Mouse (Mus musculus): ENCODE results near the gene Drc3. TPM values are rescaled to one million over a fixed set of nuclear protein-coding genes. Genes with fewer than 3 reads are reported as not detected.
A peak's percentile ranks its signal among the peaks of the same experiment; 100 is the strongest.

Drc3 gene
- polyA plus RNA-seq, 1 experiment = 6.9 TPM

DNA sequence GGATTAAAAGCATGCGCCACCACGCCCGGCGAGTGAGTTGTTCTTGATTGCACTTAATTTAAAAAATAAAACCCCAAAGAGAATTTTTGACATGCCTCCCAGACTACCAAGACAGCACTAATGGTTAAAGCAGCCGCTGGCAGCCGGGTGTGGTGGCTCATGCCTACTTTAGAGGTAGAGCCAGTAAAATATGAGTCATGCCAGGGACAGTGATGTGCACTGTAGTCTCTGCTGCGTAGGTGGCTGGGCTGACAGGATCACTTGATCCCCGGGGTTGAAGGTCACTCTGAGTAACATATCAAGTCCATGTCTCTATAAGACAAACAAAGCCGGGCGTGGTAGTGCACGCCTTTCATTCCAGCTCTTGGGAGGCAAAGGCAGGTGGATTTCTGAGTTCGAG is 13.8 kb upstream of the Drc3 start:
- H3K4me3 ChIP-seq (ENCODE audit: low read depth, low read length) = no peak overlapping the region
- H3K9ac ChIP-seq (ENCODE audit: low read depth, poor library complexity, severe bottlenecking) = no peak overlapping the region
- H3K4me1 ChIP-seq (ENCODE audit: control insufficient read depth, insufficient read depth, low read length) = peaks cover 6% of the 10 kb centered on the region
- H3K36me3 ChIP-seq (ENCODE audit: control insufficient read depth, insufficient read depth, low read length, poor library complexity, severe bottlenecking) = no peaks in the 10 kb centered on the region
- H3K9me3 ChIP-seq (replicated peaks; ENCODE audit: control insufficient read depth, insufficient read depth, low read length, poor library complexity, severe bottlenecking) = no peaks in the 10 kb centered on the region
- H3K27me3 ChIP-seq (ENCODE audit: control insufficient read depth, insufficient read depth, low read length, poor library complexity, severe bottlenecking) = no peaks in the 10 kb centered on the region
- H3K27ac ChIP-seq (ENCODE audit: insufficient read depth, low read length) = no peak overlapping the region
- TF ChIP-seq CTCF (IDR thresholded peaks at IDR 0.05; ENCODE audit: low read depth, low read length) (no peak), EP300 (IDR thresholded peaks at IDR 0.05; ENCODE audit: insufficient read depth, low read depth, low read length) (no peak), POLR2A (IDR thresholded peaks at IDR 0.05; ENCODE audit: insufficient read depth, low read length) (no peak)

DNA sequence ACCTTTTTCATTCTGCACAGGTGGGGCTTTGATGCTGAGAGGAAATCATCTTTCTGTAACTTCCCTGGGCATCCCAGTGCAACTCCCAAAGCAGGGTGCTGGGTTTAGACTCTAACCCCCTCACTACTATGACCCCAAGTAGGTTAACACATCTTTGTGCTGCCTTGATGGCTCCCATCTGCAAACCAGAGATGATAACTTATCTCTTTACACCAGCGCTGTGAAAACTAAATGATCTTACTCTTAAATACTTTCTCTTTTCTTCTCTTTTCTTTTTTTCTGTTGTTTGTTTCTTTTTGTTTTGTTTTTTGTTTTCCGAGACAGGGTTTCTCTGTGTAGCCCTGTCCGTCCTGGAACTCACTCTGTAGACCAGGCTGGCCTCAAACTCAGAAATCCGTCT is 7.3 kb upstream of the Drc3 start:
- Histone ChIP-seq H3K9ac (ENCODE audit: low read depth, poor library complexity, severe bottlenecking) (no peak overlapping the region), H3K27me3 (ENCODE audit: control insufficient read depth, insufficient read depth, low read length, poor library complexity, severe bottlenecking) (no peaks in the 10 kb centered on the region), H3K36me3 (ENCODE audit: control insufficient read depth, insufficient read depth, low read length, poor library complexity, severe bottlenecking) (no peaks in the 10 kb centered on the region), H3K4me3 (ENCODE audit: low read depth, low read length) (no peak overlapping the region), H3K27ac (ENCODE audit: insufficient read depth, low read length) (no peak overlapping the region), H3K4me1 (ENCODE audit: control insufficient read depth, insufficient read depth, low read length) (no peaks in the 10 kb centered on the region), H3K9me3 (replicated peaks; ENCODE audit: control insufficient read depth, insufficient read depth, low read length, poor library complexity, severe bottlenecking) (no peaks in the 10 kb centered on the region)
- TF ChIP-seq CTCF (IDR thresholded peaks at IDR 0.05; ENCODE audit: low read depth, low read length) = no peak
- TF ChIP-seq POLR2A (IDR thresholded peaks at IDR 0.05; ENCODE audit: insufficient read depth, low read length) = no peak
- no peak for TF ChIP-seq EP300 (IDR thresholded peaks at IDR 0.05; ENCODE audit: insufficient read depth, low read depth, low read length)

GRCm38 (mm10) chr11:60346537-60346936 is 6.6 kb upstream of the Drc3 start:
- TF ChIP-seq POLR2A (IDR thresholded peaks at IDR 0.05; ENCODE audit: insufficient read depth, low read length) (no peak), CTCF (IDR thresholded peaks at IDR 0.05; ENCODE audit: low read depth, low read length) (no peak), EP300 (IDR thresholded peaks at IDR 0.05; ENCODE audit: insufficient read depth, low read depth, low read length) (no peak)
- no peak overlapping the region for H3K27ac ChIP-seq (ENCODE audit: insufficient read depth, low read length)
- no peaks in the 10 kb centered on the region for H3K9me3 ChIP-seq (replicated peaks; ENCODE audit: control insufficient read depth, insufficient read depth, low read length, poor library complexity, severe bottlenecking)

GRCm38 (mm10) chr11:60351388-60351787 is 1.7 kb upstream of the Drc3 start:
- H3K9me3 ChIP-seq (replicated peaks; ENCODE audit: control insufficient read depth, insufficient read depth, low read length, poor library complexity, severe bottlenecking) = no peaks in the 10 kb centered on the region
- no peaks in the 10 kb centered on the region for H3K27me3 ChIP-seq (ENCODE audit: control insufficient read depth, insufficient read depth, low read length, poor library complexity, severe bottlenecking)
- H3K4me1 ChIP-seq (ENCODE audit: control insufficient read depth, insufficient read depth, low read length) = no peaks in the 10 kb centered on the region
- TF ChIP-seq POLR2A (IDR thresholded peaks at IDR 0.05; ENCODE audit: insufficient read depth, low read length) = no peak
- no peaks in the 10 kb centered on the region for H3K36me3 ChIP-seq (ENCODE audit: control insufficient read depth, insufficient read depth, low read length, poor library complexity, severe bottlenecking)
- H3K9ac ChIP-seq (ENCODE audit: low read depth, poor library complexity, severe bottlenecking) = no peak overlapping the region
- H3K4me3 ChIP-seq (ENCODE audit: low read depth, low read length) = no peak overlapping the region
- no peak overlapping the region for H3K27ac ChIP-seq (ENCODE audit: insufficient read depth, low read length)

More at GRCm38 (mm10) chr11:60346537-60346936, 6.6 kb upstream of the Drc3 start:
- no peaks in the 10 kb centered on the region for H3K4me1 ChIP-seq (ENCODE audit: control insufficient read depth, insufficient read depth, low read length)
- no peak overlapping the region for H3K4me3 ChIP-seq (ENCODE audit: low read depth, low read length)
- no peaks in the 10 kb centered on the region for H3K27me3 ChIP-seq (ENCODE audit: control insufficient read depth, insufficient read depth, low read length, poor library complexity, severe bottlenecking)
- no peak overlapping the region for H3K9ac ChIP-seq (ENCODE audit: low read depth, poor library complexity, severe bottlenecking)
- no peaks in the 10 kb centered on the region for H3K36me3 ChIP-seq (ENCODE audit: control insufficient read depth, insufficient read depth, low read length, poor library complexity, severe bottlenecking)

DNA sequence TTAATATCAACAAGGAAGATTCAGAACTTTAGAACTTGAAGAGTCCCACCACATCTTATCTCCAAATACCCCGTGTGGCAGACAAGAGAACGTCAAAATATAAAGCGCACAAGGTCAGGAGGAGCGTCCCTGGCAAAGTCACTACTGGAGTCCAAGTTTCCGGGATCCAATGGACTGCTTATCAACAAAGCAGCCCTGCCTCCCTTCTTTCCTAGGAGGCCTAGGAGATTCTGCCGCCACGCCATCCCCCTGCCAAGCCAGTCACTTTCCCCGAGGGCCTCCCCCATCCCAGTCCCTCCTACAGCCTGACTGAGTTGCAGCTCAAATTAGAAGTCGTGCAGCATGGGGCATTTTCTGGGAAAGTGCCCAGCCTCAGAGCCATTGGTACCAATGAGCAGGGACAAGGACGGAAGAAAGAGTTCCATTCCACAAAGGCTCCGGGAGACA is 1.2 kb upstream of the Drc3 start:
- H3K27ac ChIP-seq (ENCODE audit: insufficient read depth, low read length) = no peak overlapping the region
- H3K4me3 ChIP-seq (ENCODE audit: low read depth, low read length) = peak overlapping the region; percentile 70
- no peaks in the 10 kb centered on the region for H3K9me3 ChIP-seq (replicated peaks; ENCODE audit: control insufficient read depth, insufficient read depth, low read length, poor library complexity, severe bottlenecking)
- H3K4me1 ChIP-seq (ENCODE audit: control insufficient read depth, insufficient read depth, low read length) = no peaks in the 10 kb centered on the region
- no peaks in the 10 kb centered on the region for H3K27me3 ChIP-seq (ENCODE audit: control insufficient read depth, insufficient read depth, low read length, poor library complexity, severe bottlenecking)
- peak overlapping the region; percentile 40 for H3K9ac ChIP-seq (ENCODE audit: low read depth, poor library complexity, severe bottlenecking)
- TF ChIP-seq CTCF (IDR thresholded peaks at IDR 0.05; ENCODE audit: low read depth, low read length) = no peak
- H3K36me3 ChIP-seq (ENCODE audit: control insufficient read depth, insufficient read depth, low read length, poor library complexity, severe bottlenecking) = no peaks in the 10 kb centered on the region

DNA sequence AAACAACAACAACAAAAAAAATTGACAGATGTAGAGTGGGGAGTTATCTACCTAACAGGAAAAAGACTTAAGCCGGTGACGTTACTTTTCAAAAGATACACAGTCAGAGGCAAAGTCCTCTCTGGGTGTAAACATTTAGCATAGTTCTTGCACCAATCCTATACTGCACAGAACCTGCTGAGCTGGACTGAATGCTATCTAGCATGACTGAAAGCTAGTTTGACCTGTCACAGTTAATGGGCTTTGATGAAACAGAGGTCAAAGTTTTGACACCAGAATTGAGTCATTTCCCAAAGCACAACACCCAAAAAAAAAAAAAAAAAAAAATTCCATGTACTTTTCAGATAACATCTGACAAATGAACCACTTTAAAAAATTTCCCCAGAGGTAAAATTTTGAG is 2.8 kb downstream of the Drc3 start:
- Histone ChIP-seq H3K9ac (ENCODE audit: low read depth, poor library complexity, severe bottlenecking) (no peak overlapping the region), H3K36me3 (ENCODE audit: control insufficient read depth, insufficient read depth, low read length, poor library complexity, severe bottlenecking) (no peaks in the 10 kb centered on the region), H3K4me3 (ENCODE audit: low read depth, low read length) (no peak overlapping the region), H3K27me3 (ENCODE audit: control insufficient read depth, insufficient read depth, low read length, poor library complexity, severe bottlenecking) (no peaks in the 10 kb centered on the region), H3K27ac (ENCODE audit: insufficient read depth, low read length) (no peak overlapping the region), H3K4me1 (ENCODE audit: control insufficient read depth, insufficient read depth, low read length) (no peaks in the 10 kb centered on the region), H3K9me3 (replicated peaks; ENCODE audit: control insufficient read depth, insufficient read depth, low read length, poor library complexity, severe bottlenecking) (no peaks in the 10 kb centered on the region)
- TF ChIP-seq POLR2A (IDR thresholded peaks at IDR 0.05; ENCODE audit: insufficient read depth, low read length) = no peak
- no peak for TF ChIP-seq EP300 (IDR thresholded peaks at IDR 0.05; ENCODE audit: insufficient read depth, low read depth, low read length)
- no peak for TF ChIP-seq CTCF (IDR thresholded peaks at IDR 0.05; ENCODE audit: low read depth, low read length)

All from ES-Bruce4 (cell line).